Comparison of ENCODE assay signal across 9 mouse cellular contexts in the genomic region with DNA sequence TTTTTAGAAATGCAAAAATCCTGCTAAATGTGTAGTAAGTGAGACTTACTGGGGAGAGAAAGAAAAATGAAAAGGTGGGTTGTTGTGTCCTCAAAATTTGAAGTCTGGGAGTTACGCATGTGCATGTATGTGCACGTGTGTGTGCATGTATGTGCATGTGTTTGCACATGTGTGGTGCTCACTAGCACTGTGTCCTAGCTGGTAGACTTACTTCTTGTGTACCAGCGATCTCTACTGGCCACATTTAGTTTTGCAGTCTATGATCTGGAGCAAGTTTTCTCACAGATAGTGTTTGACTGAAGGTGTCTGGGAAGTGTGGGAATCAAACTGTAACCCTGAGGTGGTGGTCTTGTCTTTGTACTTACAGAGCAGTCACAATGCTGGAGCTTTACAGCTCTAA. TPM values are rescaled to one million over a fixed set of nuclear protein-coding genes. Genes with fewer than 3 reads are reported as not detected.
DNase-seq lines count a peak whose midpoint lies in the region; ATAC-seq and TF ChIP-seq lines count a peak whose summit lies in the region.
"Had no signal": no experiment of that assay in that cellular context is flagged by ENCODE, and none has a peak within 500 bp of the region (broad histone marks: within the 10 kb centered on the region; RNA-seq: fewer than 3 reads in every experiment).

No protein-coding gene starts in this region.

- no peak overlapping the region for H3K27ac ChIP-seq in thymus, adult 2 months (ENCODE audit: control insufficient read depth, insufficient read depth, low read length)
- no peak overlapping the region for H3K27ac ChIP-seq in kidney, postnatal 0 days
- H3K27ac ChIP-seq in midbrain, postnatal 0 days (ENCODE audit: low read depth, low read length): no peak overlapping the region
- H3K27ac ChIP-seq: limb, embryonic 12.5 days had no signal

- no peaks in the 10 kb centered on the region for H3K27me3 ChIP-seq in thymus, adult 2 months (ENCODE audit: control insufficient read depth, insufficient read depth, low read length)
- no peaks in the 10 kb centered on the region for H3K27me3 ChIP-seq in kidney, postnatal 0 days (ENCODE audit: insufficient read depth, low read length)
- H3K27me3 ChIP-seq in midbrain, postnatal 0 days (ENCODE audit: insufficient read depth, low read length): no peaks in the 10 kb centered on the region
- H3K27me3 ChIP-seq: limb, embryonic 12.5 days had no signal

- peak; percentile 26 for DNase-seq in gastrocnemius, adult 18-20 months (ENCODE audit: low spot score)
- no peak for DNase-seq in gastrocnemius, postnatal 25 days
- DNase-seq in thymus, adult 2 months: peak; percentile 37
- DNase-seq in thymus, adult 18-20 months: no peak
- DNase-seq in embryo, embryonic 10 days (ENCODE audit: low spot score): peak; percentile 74
- peak; percentile 58 for DNase-seq in kidney, postnatal 0 days (ENCODE audit: low spot score)
- peak; percentile 58 for DNase-seq in midbrain, postnatal 0 days (ENCODE audit: low spot score)

- WGBS in thymus, adult 2 months: 33% methylated on average over 3 of the region's 3 CpGs
- 29% methylated on average over 3 of the region's 3 CpGs for WGBS in kidney, postnatal 0 days
- 29% methylated on average over 3 of the region's 3 CpGs for WGBS in midbrain, postnatal 0 days

- H3K9me3 ChIP-seq in kidney, postnatal 0 days (replicated peaks; ENCODE audit: low read length): no peaks in the 10 kb centered on the region
- no peaks in the 10 kb centered on the region for H3K9me3 ChIP-seq in midbrain, postnatal 0 days (ENCODE audit: low read length)
- H3K9me3 ChIP-seq: limb, embryonic 12.5 days had no signal

- H3K4me3 ChIP-seq in thymus, adult 2 months (ENCODE audit: control insufficient read depth, insufficient read depth, low read length): no peak overlapping the region
- H3K4me3 ChIP-seq in kidney, postnatal 0 days (replicated peaks; ENCODE audit: low read depth, low read length): no peak overlapping the region
- H3K4me3 ChIP-seq in midbrain, postnatal 0 days (ENCODE audit: low read depth, low read length): no peak overlapping the region
- H3K4me3 ChIP-seq: limb, embryonic 12.5 days had no signal

- no peaks in the 10 kb centered on the region for H3K4me1 ChIP-seq in thymus, adult 2 months (replicated peaks; ENCODE audit: control insufficient read depth, insufficient read depth, low read length)
- H3K4me1 ChIP-seq in kidney, postnatal 0 days (replicated peaks; ENCODE audit: insufficient read depth, low read length): no peaks in the 10 kb centered on the region
- no peaks in the 10 kb centered on the region for H3K4me1 ChIP-seq in midbrain, postnatal 0 days (ENCODE audit: insufficient read depth, low read length)
- H3K4me1 ChIP-seq: limb, embryonic 12.5 days had no signal

- H3K36me3 ChIP-seq in thymus, adult 2 months (ENCODE audit: control insufficient read depth, insufficient read depth, low read length): no peaks in the 10 kb centered on the region
- H3K36me3 ChIP-seq in kidney, postnatal 0 days (ENCODE audit: insufficient read depth, low read length): no peaks in the 10 kb centered on the region
- H3K36me3 ChIP-seq in midbrain, postnatal 0 days (ENCODE audit: insufficient read depth, low read length): no peaks in the 10 kb centered on the region
- H3K36me3 ChIP-seq: limb, embryonic 12.5 days had no signal

- no peak for TF ChIP-seq POLR2A in thymus, adult 2 months (IDR thresholded peaks at IDR 0.05; ENCODE audit: control insufficient read depth, extremely low read depth, insufficient read depth, low read length, poor library complexity)

- no peak overlapping the region for H3K9ac ChIP-seq in kidney, postnatal 0 days (ENCODE audit: low read depth, low read length)
- no peak overlapping the region for H3K9ac ChIP-seq in midbrain, postnatal 0 days (replicated peaks; ENCODE audit: low read length, poor library complexity, severe bottlenecking)
- H3K9ac ChIP-seq: limb, embryonic 12.5 days had no signal

- TF ChIP-seq CTCF in thymus, adult 2 months (IDR thresholded peaks at IDR 0.05; ENCODE audit: borderline replicate concordance, control insufficient read depth, extremely low read depth, insufficient read depth, low read length, poor library complexity): no peak
- peak; percentile 78 for TF ChIP-seq CTCF in kidney, postnatal 0 days (IDR thresholded peaks at IDR 0.05; ENCODE audit: low read depth)
- TF ChIP-seq CTCF in midbrain, postnatal 0 days (IDR thresholded peaks at IDR 0.05): peak; percentile 76

- no peak overlapping the region for H3K4me2 ChIP-seq in kidney, postnatal 0 days (ENCODE audit: low read length)
- no peak overlapping the region for H3K4me2 ChIP-seq in midbrain, postnatal 0 days (ENCODE audit: low read depth, low read length, poor library complexity, severe bottlenecking)
- H3K4me2 ChIP-seq: limb, embryonic 12.5 days had no signal

- no peak for ATAC-seq in kidney, postnatal 0 days (replicated peaks; ENCODE audit: low FRiP score, low read depth)
- no peak for ATAC-seq in midbrain, postnatal 0 days (ENCODE audit: low FRiP score)
- ATAC-seq in activated CD4-positive, CD25-positive, alpha-beta regulatory T cell, adult 4 months: no peak

RNA-seq across cellular contexts. Expression of a gene that starts 14.2 kb away (rescaled TPM):
- total RNA-seq in gastrocnemius, adult 18-20 months (2021): not detected
- not detected for total RNA-seq in gastrocnemius, postnatal 25 days (2021)
- not detected in 2 replicates for polyA plus RNA-seq in thymus, adult 2 months (2012; rRNA removed)
- polyA plus RNA-seq in kidney, postnatal 0 days (2015; fragmentation: Nextera tagmentation; extraction: Ambion mirVana): not detected in 2 replicates
- 0.05 TPM in 1 of 2 replicates, not detected in the other for total RNA-seq in midbrain, postnatal 0 days (2014; rRNA removed)
- not detected in 2 replicates for polyA plus RNA-seq in midbrain, postnatal 0 days (2015; fragmentation: Nextera tagmentation; extraction: Ambion mirVana)
- not detected for polyA plus RNA-seq in activated CD4-positive, CD25-positive, alpha-beta regulatory T cell, adult 4 months (2017; shearing (Covaris generic))
- polyA plus RNA-seq: limb, embryonic 12.5 days had no signal

RNA-seq across cellular contexts. Expression of a gene that starts 15.8 kb away (rescaled TPM):
- not detected for total RNA-seq in gastrocnemius, adult 18-20 months (2021)
- total RNA-seq in gastrocnemius, postnatal 25 days (2021): not detected
- not detected in 2 replicates for polyA plus RNA-seq in thymus, adult 2 months (2012; rRNA removed)
- polyA plus RNA-seq in kidney, postnatal 0 days (2015; fragmentation: Nextera tagmentation; extraction: Ambion mirVana): not detected in 2 replicates
- total RNA-seq in midbrain, postnatal 0 days (2014; rRNA removed): 0.99 TPM in 1 of 2 replicates, not detected in the other
- polyA plus RNA-seq in midbrain, postnatal 0 days (2015; fragmentation: Nextera tagmentation; extraction: Ambion mirVana): not detected in 2 replicates
- polyA plus RNA-seq in activated CD4-positive, CD25-positive, alpha-beta regulatory T cell, adult 4 months (2017; shearing (Covaris generic)): not detected
- polyA plus RNA-seq: limb, embryonic 12.5 days had no signal

RNA-seq across cellular contexts. Expression of a gene that starts 18.9 kb away (rescaled TPM):
- total RNA-seq in gastrocnemius, adult 18-20 months (2021): 1 to 10 TPM; 1.2 to 1.9 TPM
- 1 to 10 TPM in 1 of 2 experiments, under 1 TPM in 1; 0.78 to 1.4 TPM for total RNA-seq in gastrocnemius, postnatal 25 days (2021)
- 0.15 and 0.34 TPM in 2 replicates for polyA plus RNA-seq in thymus, adult 2 months (2012; rRNA removed)
- 0.29 and 0.55 TPM in 2 replicates for polyA plus RNA-seq in kidney, postnatal 0 days (2015; fragmentation: Nextera tagmentation; extraction: Ambion mirVana)
- total RNA-seq in midbrain, postnatal 0 days (2014; rRNA removed): not detected in 2 replicates
- polyA plus RNA-seq in midbrain, postnatal 0 days (2015; fragmentation: Nextera tagmentation; extraction: Ambion mirVana): 0.27 and 0.28 TPM in 2 replicates
- not detected for polyA plus RNA-seq in activated CD4-positive, CD25-positive, alpha-beta regulatory T cell, adult 4 months (2017; shearing (Covaris generic))

RNA-seq across cellular contexts. Expression of a gene that starts 31.6 kb away (rescaled TPM):
- total RNA-seq in gastrocnemius, adult 18-20 months (2021): not detected
- not detected for total RNA-seq in gastrocnemius, postnatal 25 days (2021)
- polyA plus RNA-seq in thymus, adult 2 months (2012; rRNA removed): not detected in 2 replicates
- not detected in 2 replicates for polyA plus RNA-seq in kidney, postnatal 0 days (2015; fragmentation: Nextera tagmentation; extraction: Ambion mirVana)
- total RNA-seq in midbrain, postnatal 0 days (2014; rRNA removed): not detected in 2 replicates
- not detected in 2 replicates for polyA plus RNA-seq in midbrain, postnatal 0 days (2015; fragmentation: Nextera tagmentation; extraction: Ambion mirVana)
- not detected for polyA plus RNA-seq in activated CD4-positive, CD25-positive, alpha-beta regulatory T cell, adult 4 months (2017; shearing (Covaris generic))
- polyA plus RNA-seq: limb, embryonic 12.5 days had no signal

RNA-seq across cellular contexts. Expression of a gene that starts 59.0 kb away (rescaled TPM):
- 1 to 10 TPM; 6.7 to 7.2 TPM for total RNA-seq in gastrocnemius, adult 18-20 months (2021)
- total RNA-seq in gastrocnemius, postnatal 25 days (2021): 1 to 10 TPM; 7.9 to 8.4 TPM
- polyA plus RNA-seq in thymus, adult 2 months (2012; rRNA removed): 42.6 and 50.1 TPM in 2 replicates
- 142 and 148 TPM in 2 replicates for polyA plus RNA-seq in kidney, postnatal 0 days (2015; fragmentation: Nextera tagmentation; extraction: Ambion mirVana)
- 62.8 and 64.5 TPM in 2 replicates for total RNA-seq in midbrain, postnatal 0 days (2014; rRNA removed)
- polyA plus RNA-seq in midbrain, postnatal 0 days (2015; fragmentation: Nextera tagmentation; extraction: Ambion mirVana): 95.0 and 96.4 TPM in 2 replicates
- polyA plus RNA-seq in activated CD4-positive, CD25-positive, alpha-beta regulatory T cell, adult 4 months (2017; shearing (Covaris generic)): 10 to 100 TPM; 32.3 to 36.6 TPM

Comparison
In these comparisons a context has a peak if more than half of its experiments do, and no peak if none do; other contexts are left out.
1. DNase-seq: peak in gastrocnemius, adult 18-20 months (single experiment), thymus, adult 2 months (single experiment), embryo, embryonic 10 days (single experiment), kidney, postnatal 0 days (single experiment) and midbrain, postnatal 0 days (single experiment); none in gastrocnemius, postnatal 25 days (single experiment) and thymus, adult 18-20 months (0 of 2).